Mouse (Mus musculus): ENCODE data around the gene Zmynd8.

DNA sequence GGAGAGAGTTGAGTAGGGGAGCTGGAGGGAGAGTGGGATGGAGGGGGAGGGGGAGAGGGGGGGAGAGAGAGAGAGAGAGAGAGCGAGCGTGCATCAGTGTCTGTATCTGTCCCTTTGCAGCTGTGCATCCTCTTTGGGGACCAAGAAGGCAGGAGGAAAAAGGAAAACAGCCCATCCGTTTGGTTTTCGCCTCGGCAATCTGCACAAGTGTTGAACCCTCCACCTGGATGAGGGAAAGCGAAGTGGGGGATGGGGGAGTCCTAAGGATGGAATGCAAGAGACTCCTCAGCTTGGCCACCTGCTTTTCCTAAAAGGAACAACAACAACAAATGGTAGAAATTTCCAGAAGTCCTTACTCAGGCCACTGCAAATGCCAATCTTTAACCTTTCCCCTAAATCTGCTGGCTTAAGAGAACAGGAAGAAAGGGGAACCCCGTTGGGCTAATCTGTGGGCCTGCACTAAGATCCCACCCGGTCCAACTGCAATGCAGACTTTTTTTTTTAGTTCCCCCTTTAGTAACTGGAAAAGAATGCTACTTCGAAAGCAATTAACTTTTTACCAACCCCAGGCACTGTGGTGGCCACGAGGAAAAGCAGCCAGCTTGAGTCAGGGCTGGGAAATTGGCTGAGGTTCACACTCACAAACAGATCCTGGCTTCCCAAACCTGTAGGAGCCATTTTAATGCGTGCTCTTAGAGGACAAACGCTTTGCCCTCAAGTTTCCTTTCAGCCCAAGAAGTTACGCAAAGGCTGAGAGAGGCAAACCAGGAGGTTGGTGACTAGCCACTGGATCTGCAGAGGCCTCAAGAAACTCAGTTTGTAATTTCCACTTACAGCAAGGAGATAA, 17.0 kb downstream of the Zmynd8 start:
- TF ChIP-seq POLR2A (IDR thresholded peaks at IDR 0.05; ENCODE audit: borderline replicate concordance, control insufficient read depth, low read depth, low read length) (no peak), CTCF (IDR thresholded peaks at IDR 0.05; ENCODE audit: control insufficient read depth, insufficient read depth, low read length) (no peak)

All from bone marrow, adult 2 months (tissue).